ENCODE assay signal across 17 mouse cellular contexts in genomic region chr4:58894399-58894798, GRCm38 (mm10). TPM values are rescaled to one million over a fixed set of nuclear protein-coding genes. Genes with fewer than 3 reads are reported as not detected.
"Had no signal": no experiment of that assay in that cellular context is flagged by ENCODE, and none has a peak within 500 bp of the region (broad histone marks: within the 10 kb centered on the region; RNA-seq: fewer than 3 reads in every experiment).

No protein-coding gene starts in this region.

- H3K4me1 ChIP-seq: limb, embryonic 10.5 days had no signal

- H3K4me3 ChIP-seq: limb, embryonic 10.5 days; limb, embryonic 13.5 days; megakaryocyte, embryonic 14.5 days had no signal

- H3K9me3 ChIP-seq: limb, embryonic 10.5 days; limb, embryonic 13.5 days; megakaryocyte, embryonic 14.5 days had no signal

- H3K36me3 ChIP-seq: limb, embryonic 10.5 days; limb, embryonic 13.5 days had no signal

- H3K4me2 ChIP-seq: limb, embryonic 13.5 days; lung, embryonic 14.5 days; midbrain, embryonic 11.5 days had no signal

- DNase-seq: kidney, adult 18-20 months; kidney, adult 9 months; kidney, postnatal 14 days; kidney, postnatal 4 days; lung, embryonic 14.5 days; midbrain, embryonic 14.5 days; thymus, adult 18-20 months; thymus, postnatal 36 days had no signal

- H3K27me3 ChIP-seq: limb, embryonic 13.5 days; megakaryocyte, embryonic 14.5 days had no signal

- H3K27ac ChIP-seq: limb, embryonic 10.5 days; limb, embryonic 13.5 days; macrophage had no signal

- ATAC-seq: intestine, embryonic 16.5 days; lung, postnatal 0 days had no signal

- H3K9ac ChIP-seq: limb, embryonic 13.5 days; lung, embryonic 14.5 days had no signal

RNA-seq across cellular contexts. Expression of gene Zkscan16, which starts 49.0 kb away (rescaled TPM):
- total RNA-seq: liver, adult 2 months had no signal
- polyA plus RNA-seq: liver, adult 2 months; lung, postnatal 0 days; macrophage; small intestine, adult 2 months had no signal
